Mouse (Mus musculus): ENCODE data around the gene Hip1. TPM values are rescaled to one million over a fixed set of nuclear protein-coding genes. Genes with fewer than 3 reads are reported as not detected.
A peak's percentile ranks its signal among the peaks of the same experiment; 100 is the strongest.

The Hip1 gene
- total RNA-seq, 2 experiments from 2014 or later: 37.9 to 39.2 TPM

DNA sequence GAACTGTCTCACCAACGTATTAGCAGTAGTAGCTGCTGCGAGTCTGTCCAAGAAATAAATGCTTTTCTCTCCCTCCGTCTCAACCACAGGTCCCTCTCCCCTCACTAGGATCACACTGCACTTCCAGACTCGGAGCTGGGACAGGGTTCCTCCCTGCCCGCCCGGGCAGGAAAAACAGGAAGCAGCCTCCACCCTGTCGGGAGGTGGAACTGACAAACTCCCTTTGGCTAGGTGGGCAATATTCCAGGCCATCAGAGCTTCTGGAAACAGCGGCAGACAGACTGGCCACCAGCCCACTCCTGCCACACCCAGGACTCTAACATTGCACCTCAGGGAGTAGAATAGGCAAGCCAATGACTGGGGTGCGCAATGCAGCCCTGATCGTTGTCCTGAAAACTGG is 11.5 kb downstream of the Hip1 start:
- DNase-seq (ENCODE audit: extremely low spot score in 1 of 2, low spot score in 1 of 2): no peak

DNA sequence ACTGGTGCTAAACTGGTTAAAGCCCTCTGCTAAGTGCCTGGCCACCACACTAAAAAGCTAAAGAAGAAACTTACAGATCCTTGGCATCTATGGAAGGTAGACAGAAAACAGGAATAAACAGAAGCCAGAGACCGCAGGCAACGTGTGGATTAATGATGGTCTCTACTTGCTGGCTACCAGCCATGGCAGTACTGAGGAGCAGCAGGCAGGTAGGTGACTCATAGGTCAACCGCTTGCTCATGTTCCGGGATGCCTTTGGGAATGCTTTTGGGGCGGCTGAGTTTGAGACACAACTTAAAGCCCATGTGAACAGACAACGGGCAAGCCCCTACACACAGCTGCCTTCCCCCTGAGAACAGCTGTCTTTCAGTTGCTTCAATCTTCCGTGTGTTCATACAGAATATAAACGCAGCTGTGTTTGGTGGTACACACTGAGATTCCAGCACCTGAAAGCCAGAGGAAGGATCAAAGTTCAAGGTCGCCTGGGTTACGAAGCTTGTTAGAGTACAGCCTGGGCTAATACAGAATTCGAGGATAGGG is 13.5 kb downstream of the Hip1 start:
- no peak for DNase-seq (ENCODE audit: extremely low spot score in 1 of 2, low spot score in 1 of 2)

DNA sequence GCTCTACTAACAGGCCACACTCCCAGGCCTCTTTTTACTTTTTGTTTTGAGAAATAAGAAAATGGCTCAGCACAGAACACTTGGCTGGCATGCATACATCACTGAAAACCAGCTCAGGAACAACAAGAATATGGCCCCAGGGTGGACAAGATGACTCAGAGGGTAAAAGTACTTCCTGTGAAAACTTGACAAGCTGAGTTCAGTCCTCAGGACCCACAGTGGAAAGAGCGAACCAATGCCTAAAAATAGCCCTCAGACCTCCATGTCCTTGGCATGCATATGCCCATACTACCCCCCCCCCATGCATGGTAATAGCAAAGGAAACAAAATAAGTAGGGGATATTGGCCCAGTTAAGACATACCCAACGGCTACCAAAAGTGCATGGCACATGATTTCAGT is 15.0 kb downstream of the Hip1 start:
- DNase-seq (ENCODE audit: extremely low spot score in 1 of 2, low spot score in 1 of 2): no peak

DNA sequence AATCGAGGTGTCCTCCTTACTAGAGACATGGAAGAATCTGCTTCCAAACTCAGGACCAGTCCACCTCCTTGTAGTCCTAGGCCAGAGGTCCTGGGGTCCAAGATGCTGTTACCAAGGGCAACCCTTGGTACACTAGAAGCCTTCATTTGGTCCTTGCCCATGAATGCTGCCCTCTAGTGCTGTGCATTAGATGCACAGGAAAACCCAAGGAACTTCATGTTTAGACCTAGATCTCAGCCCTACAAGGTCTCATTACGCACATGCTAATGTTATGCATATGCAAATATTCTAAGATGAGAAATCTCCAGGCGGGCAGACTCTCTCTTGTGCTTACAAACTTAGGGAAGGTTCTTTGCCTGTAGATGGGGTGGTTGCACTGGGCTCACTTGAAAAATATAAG is 15.6 kb downstream of the Hip1 start:
- DNase-seq (ENCODE audit: extremely low spot score in 1 of 2, low spot score in 1 of 2): no peak

DNA sequence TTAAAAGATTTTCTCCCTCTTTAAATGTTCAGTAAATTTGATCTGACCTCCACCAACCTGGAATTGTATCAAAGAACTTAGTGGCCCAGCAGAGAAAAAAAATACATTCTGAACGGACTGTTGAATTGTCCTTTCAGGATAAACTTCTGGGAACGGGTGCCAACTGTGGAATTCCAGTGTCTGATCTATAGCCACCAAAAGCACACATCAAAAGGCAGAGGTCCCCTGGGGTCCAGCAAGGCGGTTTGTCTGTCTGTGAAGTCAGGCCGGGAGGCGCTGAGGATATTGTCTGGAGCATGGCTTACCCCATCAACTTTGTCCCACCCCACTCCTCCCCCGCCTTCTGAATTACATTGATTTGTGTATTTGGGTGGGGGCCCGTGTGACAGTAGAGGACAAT is 16.9 kb downstream of the Hip1 start:
- DNase-seq (ENCODE audit: extremely low spot score in 1 of 2, low spot score in 1 of 2): no peak

DNA sequence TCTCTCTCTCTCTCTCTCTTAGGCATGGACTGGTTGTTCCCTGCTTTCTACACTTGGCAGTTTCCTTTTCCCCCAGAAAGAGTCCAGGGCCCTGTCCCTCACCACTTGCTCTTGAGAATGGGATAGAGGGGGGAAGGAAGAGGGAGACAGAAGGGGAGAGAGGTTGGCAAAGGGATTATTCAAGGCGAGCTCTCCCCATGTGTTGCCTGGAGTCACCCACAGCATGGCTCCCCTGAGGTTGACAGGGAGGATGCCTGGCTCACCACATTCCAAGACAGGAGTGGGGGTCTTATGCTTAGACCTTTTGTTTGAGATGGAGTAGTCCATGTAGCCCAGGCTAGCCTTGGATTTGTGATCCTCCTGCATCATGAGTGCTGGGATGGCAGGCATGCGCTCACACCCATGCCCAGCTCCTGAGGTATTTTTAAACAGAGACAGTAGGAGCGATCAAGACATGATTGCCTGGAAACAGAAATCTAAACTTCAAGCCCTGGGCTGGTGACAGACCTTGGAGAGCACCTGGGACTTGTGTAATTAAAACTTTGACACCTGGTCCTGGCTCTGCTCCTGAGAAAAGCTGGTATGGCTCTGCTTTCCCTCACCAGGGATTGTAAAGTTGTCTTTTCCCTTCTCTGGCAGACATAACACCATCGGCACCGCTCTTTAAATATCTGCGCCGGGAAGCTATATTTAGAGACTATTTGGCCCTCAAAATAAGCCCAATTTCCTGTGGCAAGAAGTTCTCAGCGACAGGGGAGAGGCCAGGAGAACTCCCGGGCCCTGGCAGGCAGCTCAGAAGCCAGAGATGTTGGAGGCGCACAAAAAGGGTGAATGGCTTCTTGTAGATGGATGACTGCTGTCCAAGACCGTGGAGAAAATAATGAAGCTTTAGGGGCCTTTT is 20.0 kb downstream of the Hip1 start:
- DNase-seq (ENCODE audit: extremely low spot score in 1 of 2, low spot score in 1 of 2): no peak

DNA sequence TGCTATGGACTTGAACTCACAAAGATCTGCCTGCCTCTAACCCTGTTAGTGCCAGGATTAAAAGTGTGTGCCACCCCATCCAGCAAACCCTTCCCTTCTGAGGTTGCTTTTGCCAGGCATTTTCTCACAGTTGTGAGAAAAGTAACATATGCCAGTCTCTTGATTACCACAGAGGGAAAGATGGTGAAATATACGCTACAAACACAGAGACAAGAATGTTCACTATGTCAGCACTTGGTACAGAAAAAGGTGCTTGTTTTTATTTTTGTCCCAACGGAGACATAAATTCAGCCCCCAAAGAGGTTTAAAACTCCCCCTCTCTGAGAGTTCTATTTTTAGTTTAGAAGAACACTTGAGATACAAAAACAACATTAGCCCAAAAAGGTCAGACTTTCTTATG is 20.8 kb downstream of the Hip1 start:
- DNase-seq (ENCODE audit: extremely low spot score in 1 of 2, low spot score in 1 of 2): no peak

DNA sequence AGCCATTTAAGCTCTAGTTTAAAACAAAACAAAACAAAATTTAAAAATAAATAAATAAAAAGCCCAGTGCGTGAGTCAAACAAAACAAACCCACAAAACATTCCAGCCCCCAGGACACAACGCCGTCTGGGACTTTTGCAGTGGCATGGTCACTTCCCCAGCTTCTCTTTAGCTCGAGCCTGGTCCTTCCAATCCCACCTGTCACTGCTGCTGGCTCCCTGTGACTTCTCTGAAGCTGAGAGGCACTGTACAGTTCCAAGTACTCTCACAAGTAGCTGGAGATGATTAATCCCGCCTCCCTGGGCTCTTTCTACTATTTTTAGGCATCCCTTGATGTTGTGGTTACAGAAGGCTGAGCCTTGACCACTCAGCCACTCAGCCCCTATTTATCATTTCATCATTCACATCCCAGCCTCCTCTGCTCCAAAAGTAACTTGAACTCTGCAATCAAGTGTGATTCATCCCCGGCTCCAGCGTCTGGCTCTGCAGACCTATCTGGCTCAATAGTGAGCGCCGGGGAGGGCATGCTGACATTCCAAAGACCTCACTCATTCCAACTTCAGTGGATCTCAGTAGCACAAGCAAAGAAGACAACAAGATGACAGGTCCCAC is 22.7 kb downstream of the Hip1 start:
- DNase-seq (ENCODE audit: extremely low spot score in 1 of 2, low spot score in 1 of 2): no peak

DNA sequence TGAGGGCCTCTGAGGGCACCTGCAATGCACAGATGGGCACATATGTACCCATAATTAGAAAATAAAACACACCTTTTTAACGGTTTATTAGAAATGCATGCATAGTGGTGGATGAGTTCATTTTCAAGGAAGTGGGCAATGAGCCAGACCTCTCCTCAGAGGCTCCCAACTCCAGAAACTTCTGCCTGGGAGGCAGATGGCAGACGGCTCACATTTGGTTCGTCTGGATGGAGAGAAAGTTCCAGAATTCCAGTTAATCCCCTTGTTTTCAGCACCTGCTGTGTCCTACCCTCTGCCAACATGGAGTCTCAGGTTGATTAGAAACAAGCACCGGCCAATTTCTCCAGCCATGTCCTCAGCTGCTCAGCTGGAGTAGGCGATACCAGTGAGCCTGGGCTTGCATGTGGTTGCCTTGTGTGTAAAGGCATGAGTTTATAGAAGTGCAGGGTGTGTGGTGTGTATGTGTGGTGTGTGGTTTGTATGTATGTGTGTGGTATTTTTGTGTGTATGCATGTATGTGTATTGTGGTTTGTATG is 27.5 kb downstream of the Hip1 start:
- DNase-seq (ENCODE audit: extremely low spot score in 1 of 2, low spot score in 1 of 2): peak in 1 of 2 experiments; percentile 12

DNA sequence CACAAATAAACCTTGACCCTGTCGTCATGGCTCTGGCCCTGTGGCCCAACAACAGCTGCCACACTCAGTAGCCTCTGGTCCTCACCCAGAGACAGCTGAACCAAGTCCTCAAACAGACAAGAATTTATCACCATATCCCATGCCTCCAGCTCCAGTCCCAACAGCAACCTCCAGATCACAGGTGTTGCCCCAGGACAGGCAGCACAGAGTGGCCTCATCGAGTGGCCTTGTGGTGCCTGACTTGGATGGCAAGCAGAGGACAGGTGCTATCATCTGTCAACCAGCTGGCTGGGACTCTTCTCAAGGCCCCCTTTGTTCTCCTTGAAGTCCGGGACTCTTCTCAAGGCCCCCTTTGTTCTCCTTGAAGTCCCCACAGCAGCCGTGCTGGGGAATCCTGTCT is 31.8 kb downstream of the Hip1 start:
- DNase-seq (ENCODE audit: extremely low spot score in 1 of 2, low spot score in 1 of 2): no peak

DNA sequence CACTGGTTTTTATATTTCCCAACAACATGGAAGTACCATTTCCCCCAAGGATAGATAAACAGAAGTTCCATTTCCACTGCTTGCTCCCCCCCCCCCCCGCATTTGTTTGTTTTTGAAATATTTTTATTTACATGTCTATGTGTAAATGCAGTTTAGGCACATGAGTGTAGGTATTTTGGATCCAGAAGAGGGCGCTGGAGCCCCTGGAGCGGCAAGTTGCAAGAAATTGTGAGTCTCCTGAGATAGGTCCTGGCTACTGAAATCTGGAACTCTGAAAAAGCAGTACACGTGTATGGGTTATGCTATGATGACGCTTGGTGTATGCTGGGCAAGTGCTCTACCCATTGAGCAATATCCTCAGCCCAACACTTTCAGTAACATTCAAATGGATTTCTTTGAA is 33.8 kb downstream of the Hip1 start:
- no peak for DNase-seq (ENCODE audit: extremely low spot score in 1 of 2, low spot score in 1 of 2)

DNA sequence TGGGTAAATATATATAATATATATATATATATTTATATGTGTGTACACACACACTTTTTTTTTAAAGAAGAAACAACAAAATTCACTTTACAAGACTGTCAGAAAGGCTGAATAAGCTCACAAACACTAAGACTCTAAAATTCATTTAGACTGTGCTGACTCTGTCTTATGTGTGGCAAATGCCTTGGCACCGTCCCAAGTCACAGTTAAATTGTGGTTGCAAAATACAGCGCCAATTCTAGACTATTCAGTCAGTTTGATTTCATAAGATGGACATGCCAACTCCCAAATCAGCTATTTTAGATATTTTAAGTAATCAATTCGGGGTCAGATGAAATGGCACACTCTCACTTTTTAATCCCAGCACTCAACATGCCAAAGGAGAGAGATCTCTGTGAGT is 36.6 kb downstream of the Hip1 start:
- DNase-seq (ENCODE audit: extremely low spot score in 1 of 2, low spot score in 1 of 2): peak in 1 of 2 experiments; percentile 47

DNA sequence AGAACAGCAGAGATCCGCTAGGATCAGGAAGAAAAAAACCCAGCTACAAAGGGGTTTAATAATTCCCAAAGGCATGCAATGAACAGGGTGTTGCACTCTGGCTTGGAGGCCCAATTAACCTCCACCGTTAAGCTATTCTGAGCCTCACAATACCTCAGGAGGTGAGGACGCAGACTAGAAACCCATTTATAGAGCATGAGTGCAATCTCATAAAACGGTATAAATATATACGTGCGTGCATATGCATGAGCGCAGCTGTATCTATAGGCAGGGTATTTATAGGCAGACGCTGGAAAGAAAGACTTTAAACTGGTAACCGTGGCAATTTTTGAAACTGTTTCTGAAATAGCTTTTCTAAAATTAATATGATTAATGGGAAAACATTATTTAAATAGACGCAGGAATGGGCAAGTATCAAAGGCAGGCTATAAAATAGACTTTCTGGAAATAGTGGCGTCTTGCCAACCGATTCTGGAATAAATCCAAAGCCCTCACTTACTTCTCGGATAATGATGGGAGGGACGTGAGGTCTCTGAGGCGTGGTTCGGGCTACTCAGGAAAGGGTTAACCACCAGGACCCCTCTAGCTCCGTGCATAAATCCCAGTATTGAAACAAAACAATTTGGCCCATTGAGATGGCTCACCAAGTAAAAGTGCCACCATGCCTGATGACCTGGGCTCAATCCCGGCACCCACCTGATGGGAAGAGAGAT is 37.2 kb downstream of the Hip1 start:
- no peak for DNase-seq (ENCODE audit: extremely low spot score in 1 of 2, low spot score in 1 of 2)

DNA sequence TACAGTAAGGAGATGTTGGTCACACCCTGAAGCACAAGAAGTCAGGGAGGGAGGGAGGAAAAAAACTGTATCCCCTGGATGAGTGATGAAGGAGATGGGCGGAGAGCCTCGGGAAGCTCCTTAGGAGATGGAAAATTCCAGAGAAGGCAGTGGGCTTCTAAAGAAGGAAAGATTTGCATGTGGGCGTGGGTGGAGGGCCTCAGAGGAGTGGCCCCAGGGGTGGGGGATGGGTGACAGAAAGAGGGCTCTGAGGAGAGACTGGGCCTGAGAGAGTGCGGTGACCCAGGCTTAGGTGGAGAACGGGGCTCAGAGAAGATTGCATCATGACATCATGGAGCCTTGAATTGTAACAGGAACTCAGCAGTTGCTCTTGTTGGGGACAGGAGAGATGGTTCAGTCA is 39.5 kb downstream of the Hip1 start:
- no peak for DNase-seq (ENCODE audit: extremely low spot score in 1 of 2, low spot score in 1 of 2)

DNA sequence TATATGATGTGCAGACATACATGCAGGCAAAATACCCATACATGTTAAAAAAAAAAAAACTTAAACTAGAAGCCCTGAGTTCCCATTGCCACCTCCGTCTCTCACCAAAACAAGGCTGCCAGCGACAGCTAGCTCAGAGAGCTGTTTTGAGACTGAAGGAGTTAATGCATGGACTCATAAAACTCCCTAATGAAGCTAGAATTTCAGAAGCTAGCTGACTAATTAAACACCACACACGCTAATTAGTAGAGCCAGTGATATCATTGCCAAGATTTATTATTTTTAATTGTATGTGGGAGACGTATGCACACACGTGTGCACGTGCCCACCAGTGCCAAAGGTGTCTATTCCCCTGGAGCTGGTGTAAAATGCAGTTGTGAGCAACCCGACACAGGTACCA is 42.0 kb downstream of the Hip1 start:
- DNase-seq (ENCODE audit: extremely low spot score in 1 of 2, low spot score in 1 of 2): no peak

DNA sequence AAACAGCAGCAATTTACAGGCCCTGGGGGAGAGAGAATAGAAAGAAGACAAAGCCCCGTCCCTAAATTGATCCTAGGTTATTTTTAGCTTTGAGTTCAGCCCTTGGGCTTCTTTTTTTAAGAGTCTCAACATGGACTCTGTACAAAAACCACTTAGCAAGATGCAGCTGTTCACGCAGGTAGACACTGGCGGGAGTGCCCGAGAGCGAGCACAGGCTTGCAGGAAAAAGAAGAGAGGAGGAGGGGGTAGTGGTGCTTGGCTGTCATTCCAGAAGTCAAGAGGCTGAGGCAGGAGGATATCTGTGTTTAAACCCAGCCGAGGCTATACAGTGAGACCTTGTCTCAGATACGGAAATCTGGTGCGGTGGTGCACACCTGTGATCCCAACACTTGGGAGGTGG is 42.9 kb downstream of the Hip1 start:
- DNase-seq (ENCODE audit: extremely low spot score in 1 of 2, low spot score in 1 of 2): no peak

DNA sequence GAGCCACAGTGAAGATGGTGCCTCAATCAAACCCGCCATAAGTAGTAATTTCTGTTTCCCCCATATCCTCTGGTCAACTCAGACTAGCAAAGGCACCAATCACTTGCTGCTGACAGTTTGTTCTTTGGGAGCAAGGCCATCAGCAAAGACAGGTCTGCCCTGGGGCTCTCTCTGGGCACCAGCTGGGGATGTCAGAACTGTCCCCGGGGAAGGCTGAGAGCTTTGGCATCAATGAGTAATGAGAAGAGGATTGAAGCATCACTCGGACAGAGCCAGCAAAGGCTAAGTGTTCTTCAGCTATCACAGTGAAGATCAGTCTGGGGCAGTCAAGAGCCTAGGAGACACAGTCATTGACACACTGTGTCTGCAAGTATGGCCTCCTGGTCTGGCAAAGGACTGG is 46.0 kb downstream of the Hip1 start:
- no peak for DNase-seq (ENCODE audit: extremely low spot score in 1 of 2, low spot score in 1 of 2)

DNA sequence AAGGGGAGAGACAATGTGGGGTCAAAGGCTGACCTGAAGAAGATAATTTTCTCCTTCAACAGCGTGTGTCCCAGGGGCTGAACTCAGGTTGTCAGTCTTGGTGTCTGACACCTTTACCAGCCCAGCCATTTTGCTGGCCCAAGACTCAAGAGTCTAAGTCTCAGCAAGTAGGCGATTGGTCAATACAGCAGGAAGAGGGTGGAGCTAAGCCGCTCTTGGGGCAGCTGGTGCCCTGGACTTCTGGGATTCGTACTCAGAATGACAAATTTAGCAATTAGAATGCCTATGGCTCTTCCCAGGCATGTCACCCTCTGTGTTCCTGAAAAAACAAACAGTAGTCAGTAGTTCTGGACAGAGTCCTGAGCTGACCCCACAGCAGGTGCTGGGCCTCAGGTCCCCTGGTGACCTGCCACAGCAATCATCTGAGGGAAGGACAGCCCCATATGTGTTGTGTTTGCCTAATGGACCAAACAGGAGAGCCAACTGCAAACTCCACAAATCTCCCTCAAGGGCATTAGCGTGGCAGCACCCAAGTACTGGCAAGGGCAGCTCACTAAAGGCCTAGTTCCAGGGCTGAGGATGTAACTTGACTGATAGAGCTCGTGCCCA is 47.5 kb downstream of the Hip1 start:
- no peak for DNase-seq (ENCODE audit: extremely low spot score in 1 of 2, low spot score in 1 of 2)

DNA sequence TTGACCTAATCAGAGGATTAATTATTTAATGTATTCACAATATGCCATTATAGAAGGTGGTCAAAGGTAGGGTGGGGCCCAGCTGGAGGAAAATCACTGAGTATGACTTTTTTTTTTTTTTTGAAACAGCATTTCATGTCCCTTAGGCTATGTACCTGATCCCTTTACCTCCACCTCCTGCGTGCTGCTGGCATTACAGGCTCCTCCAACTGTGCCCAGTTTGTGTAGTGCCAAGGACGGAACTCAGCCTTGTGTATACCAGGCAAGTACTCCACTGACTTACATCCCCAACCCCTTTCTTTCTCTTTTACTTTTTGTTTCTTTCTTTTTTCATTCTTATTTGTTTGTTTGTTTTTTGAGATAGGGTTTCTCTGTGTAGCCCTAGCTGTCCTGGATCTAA is 48.4 kb downstream of the Hip1 start:
- DNase-seq (ENCODE audit: extremely low spot score in 1 of 2, low spot score in 1 of 2): no peak

DNA sequence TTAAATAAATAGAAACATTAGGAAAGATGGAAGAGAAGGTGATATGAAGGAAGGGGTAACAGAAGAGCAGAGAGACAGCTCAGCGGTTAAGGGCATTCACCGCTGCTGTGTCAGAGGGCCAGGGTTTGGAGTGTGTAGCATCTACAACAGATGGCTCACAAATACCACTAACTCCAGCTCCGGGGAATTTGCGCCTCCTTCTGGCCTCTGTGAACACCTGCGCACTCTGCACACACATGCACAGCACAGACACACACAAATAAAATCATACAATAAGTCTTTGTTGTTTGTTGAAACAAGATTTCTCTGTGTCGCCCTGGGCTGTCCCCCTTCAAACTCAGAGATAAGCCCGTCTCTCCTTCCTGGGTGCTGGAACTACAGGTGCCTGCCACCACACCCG is 49.4 kb downstream of the Hip1 start:
- DNase-seq (ENCODE audit: extremely low spot score in 1 of 2, low spot score in 1 of 2): no peak
